Mouse (Mus musculus): ENCODE results near the gene Cox7a2l. TPM values are rescaled to one million over a fixed set of nuclear protein-coding genes. Genes with fewer than 3 reads are reported as not detected.

The Cox7a2l gene
- total RNA-seq (2021) = 100 to 1,000 TPM; 151 to 172 TPM
- long read RNA-seq, experiment 1, transcript Cox7a2l-201 (3 exons, 1,076 nt) = major isoform, 81 of 94 reads
- long read RNA-seq, experiment 1, transcript Cox7a2l-202 (4 exons, 1,129 nt) = minor isoform, 9 of 94 reads
- long read RNA-seq, experiment 1, partial matches to known transcripts = 0 of 94 reads
- long read RNA-seq, experiment 1, other reads (novel, unspliced or antisense) = 4 of 94 reads
- long read RNA-seq, experiment 2, transcript Cox7a2l-202 (4 exons, 1,129 nt) = minor isoform, 12 of 139 reads
- long read RNA-seq, experiment 2, transcript Cox7a2l-201 (3 exons, 1,076 nt) = major isoform, 117 of 139 reads
- long read RNA-seq, experiment 2, partial matches to known transcripts = 0 of 139 reads
- long read RNA-seq, experiment 2, other reads (novel, unspliced or antisense) = 9 of 139 reads

- intact Hi-C loops (cut with DNase I) = no loop called here
- H3K27ac ChIP-seq = no peak within 1 kb of the TSS
- TF ChIP-seq CTCF (IDR thresholded peaks at IDR 0.05) = no peak
- H3K4me3 ChIP-seq = no peak within 1 kb of the TSS
- no peak for DNase-seq
These were observed at the start of gene Cox7a2l for GRCm38 (mm10) chr17:83517280-83518015. TSS of gene Cox7a2l (minus strand) at chr17:83517330.

- H3K4me3 ChIP-seq = no peak overlapping the region
- no peak overlapping the region for H3K27ac ChIP-seq
- no peak for DNase-seq
- intact Hi-C loops (cut with DNase I) = no loop called here
- no peak for TF ChIP-seq CTCF (IDR thresholded peaks at IDR 0.05)
These were observed 48.4 kb upstream of the Cox7a2l start for GRCm38 (mm10) chr17:83565506-83565905.

- no peak overlapping the region for H3K27ac ChIP-seq
- peak overlapping the region; percentile 64 for H3K4me3 ChIP-seq
- intact Hi-C loops (cut with DNase I) = no loop called here
- TF ChIP-seq CTCF (IDR thresholded peaks at IDR 0.05) = no peak
- no peak for DNase-seq
These were observed 47.1 kb upstream of the Cox7a2l start for GRCm38 (mm10) chr17:83564119-83564820.

GRCm38 (mm10) chr17:83563703-83564111 is 46.6 kb upstream of the Cox7a2l start:
- peak; percentile 47 for DNase-seq
- peak overlapping the region; percentile 64 for H3K4me3 ChIP-seq
- no peak overlapping the region for H3K27ac ChIP-seq
- TF ChIP-seq CTCF (IDR thresholded peaks at IDR 0.05) = peak; percentile 63
- intact Hi-C loops (cut with DNase I) = no loop called here

- intact Hi-C loops (cut with DNase I) = no loop called here
- Histone ChIP-seq H3K27ac (no peak overlapping the region), H3K4me3 (no peak overlapping the region)
- no peak for DNase-seq
- TF ChIP-seq CTCF (IDR thresholded peaks at IDR 0.05) = no peak
These were observed 45.3 kb upstream of the Cox7a2l start for GRCm38 (mm10) chr17:83562153-83563010.

- intact Hi-C loops (cut with DNase I) = no loop called here
- no peak for TF ChIP-seq CTCF (IDR thresholded peaks at IDR 0.05)
These were observed 42.0 kb upstream of the Cox7a2l start for GRCm38 (mm10) chr17:83559081-83559480.

GRCm38 (mm10) chr17:83555836-83556235 is 38.7 kb upstream of the Cox7a2l start:
- no peak for DNase-seq
- intact Hi-C loops (cut with DNase I) = no loop called here
- TF ChIP-seq CTCF (IDR thresholded peaks at IDR 0.05) = no peak
- H3K27ac ChIP-seq = no peak overlapping the region
- H3K4me3 ChIP-seq = no peak overlapping the region

More at GRCm38 (mm10) chr17:83559081-83559480, 42.0 kb upstream of the Cox7a2l start:
- no peak for DNase-seq
- no peak overlapping the region for H3K27ac ChIP-seq
- H3K4me3 ChIP-seq = no peak overlapping the region

GRCm38 (mm10) chr17:83554997-83555396 is 37.9 kb upstream of the Cox7a2l start:
- Histone ChIP-seq H3K4me3 (no peak overlapping the region), H3K27ac (no peak overlapping the region)
- TF ChIP-seq CTCF (IDR thresholded peaks at IDR 0.05) = no peak
- intact Hi-C loops (cut with DNase I) = no loop called here
- no peak for DNase-seq

GRCm38 (mm10) chr17:83548501-83549233 is 31.5 kb upstream of the Cox7a2l start:
- TF ChIP-seq CTCF (IDR thresholded peaks at IDR 0.05) = no peak
- DNase-seq = no peak
- intact Hi-C loops (cut with DNase I) = no loop called here
- no peak overlapping the region for H3K27ac ChIP-seq
- H3K4me3 ChIP-seq = no peak overlapping the region

GRCm38 (mm10) chr17:83547145-83547544 is 30.0 kb upstream of the Cox7a2l start:
- TF ChIP-seq CTCF (IDR thresholded peaks at IDR 0.05) = no peak
- DNase-seq = no peak
- intact Hi-C loops (cut with DNase I) = no loop called here
- no peak overlapping the region for H3K4me3 ChIP-seq
- no peak overlapping the region for H3K27ac ChIP-seq

Measured in gastrocnemius, adult 2 months (tissue).